Mouse (Mus musculus) mouse trophoblast stem cell (cell line): ENCODE results near the gene Gm12394.
"Not testable (repeated sequence)": the region's sequence is repeated elsewhere in the genome, so short reads cannot be mapped to it uniquely, and the experiment has no call there.

Source experiments
- in situ Hi-C, 2 experiments: fragments of 300-500 bp; cut with MseI, MboI; formaldehyde crosslinking; loops; 2 replicates in 1 of 2; 3 replicates in 1 of 2; pipeline ENCODE4 v1.15.1; 2025

Gene Gm12394

DNA sequence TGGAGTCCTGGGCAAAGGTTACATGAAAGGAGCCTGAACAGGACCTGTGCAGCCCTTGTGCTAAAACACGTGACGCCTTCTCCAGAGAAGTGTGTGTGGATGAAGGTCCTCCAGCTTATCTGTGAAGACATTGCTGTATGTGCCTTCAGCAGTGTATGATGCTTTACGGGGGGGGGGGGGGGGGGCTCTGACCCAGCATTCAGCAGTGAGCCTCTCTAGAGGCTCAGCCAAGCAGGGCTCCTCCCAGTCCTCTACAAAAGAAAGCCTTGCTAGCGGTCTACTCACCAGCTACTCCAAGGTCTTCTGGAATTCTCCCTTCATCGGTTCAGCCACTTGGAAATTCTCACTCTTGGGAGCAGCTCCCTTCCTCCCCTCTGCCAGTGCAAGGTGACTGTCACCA, 6.9 kb upstream of the Gm12394 start:
- in situ Hi-C loops = not testable (repeated sequence)

DNA sequence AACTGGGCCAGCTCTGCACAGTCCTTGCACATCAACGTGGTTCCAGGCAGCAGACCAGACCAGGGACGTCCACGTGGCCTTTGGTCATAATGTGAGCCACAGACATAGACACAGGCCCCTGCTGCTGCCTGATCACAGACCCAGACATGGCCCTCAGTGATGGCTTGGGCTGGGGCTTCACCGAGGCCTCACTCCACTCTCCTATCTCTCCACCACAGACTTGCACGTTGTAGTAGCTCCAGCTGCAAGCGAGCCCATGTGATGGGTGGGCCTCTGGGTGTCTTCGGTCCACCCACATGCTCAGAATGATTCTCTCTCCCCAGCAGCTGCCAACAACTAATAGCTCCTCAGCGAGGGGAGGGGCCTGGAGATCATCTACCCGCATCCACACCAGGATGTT, 3.9 kb upstream of the Gm12394 start:
- in situ Hi-C loops = not testable (repeated sequence)

DNA sequence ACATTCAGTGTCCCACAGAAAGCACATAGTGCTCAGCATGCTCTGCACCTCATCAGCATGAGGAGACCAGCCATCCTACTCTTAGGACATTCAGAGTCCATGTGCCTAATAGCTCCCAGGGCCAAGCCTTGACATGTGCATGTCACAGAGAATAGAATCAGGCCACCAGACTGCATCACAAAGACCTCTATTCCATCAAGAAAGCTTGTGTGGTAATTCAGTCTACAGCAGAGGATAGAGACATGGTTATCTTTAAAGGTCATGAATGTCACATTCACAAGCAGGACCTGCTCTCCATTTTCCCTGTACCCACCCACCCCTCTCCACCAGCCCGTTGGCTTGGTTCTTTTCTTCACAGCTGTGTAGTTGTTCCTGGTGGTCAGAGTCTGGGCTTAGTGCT, 2.8 kb downstream of the Gm12394 start, which contains the start of gene Fam205a1:
TSS of gene Fam205a1 (minus strand) at position 101 of the 400 bp plus-strand sequence.
- in situ Hi-C loops = not testable (repeated sequence)

DNA sequence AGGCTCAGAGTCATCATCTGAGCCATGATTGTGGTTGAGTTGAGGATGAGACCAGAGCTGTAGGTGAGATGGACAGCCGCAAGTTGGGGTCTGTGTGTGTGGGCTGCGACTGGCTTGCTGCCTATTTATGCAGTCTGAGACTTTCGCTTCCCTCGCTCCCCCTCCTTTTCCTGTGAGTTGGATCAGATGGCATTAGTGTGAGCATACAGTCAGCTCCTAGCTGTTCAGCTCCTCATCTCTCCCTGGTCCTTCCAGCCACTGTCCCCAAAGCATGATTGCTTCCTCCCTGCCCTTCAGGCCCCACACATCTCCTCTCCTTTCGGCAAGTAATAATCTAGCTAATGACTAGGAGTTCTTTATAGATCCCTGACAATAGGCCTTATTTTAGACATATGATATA, 82.7 kb downstream of the Gm12394 start, which contains the start of gene Ccl21a:
TSS of gene Ccl21a (minus strand) at position 101 of the 400 bp plus-strand sequence.
- in situ Hi-C loops = not testable (repeated sequence)

DNA sequence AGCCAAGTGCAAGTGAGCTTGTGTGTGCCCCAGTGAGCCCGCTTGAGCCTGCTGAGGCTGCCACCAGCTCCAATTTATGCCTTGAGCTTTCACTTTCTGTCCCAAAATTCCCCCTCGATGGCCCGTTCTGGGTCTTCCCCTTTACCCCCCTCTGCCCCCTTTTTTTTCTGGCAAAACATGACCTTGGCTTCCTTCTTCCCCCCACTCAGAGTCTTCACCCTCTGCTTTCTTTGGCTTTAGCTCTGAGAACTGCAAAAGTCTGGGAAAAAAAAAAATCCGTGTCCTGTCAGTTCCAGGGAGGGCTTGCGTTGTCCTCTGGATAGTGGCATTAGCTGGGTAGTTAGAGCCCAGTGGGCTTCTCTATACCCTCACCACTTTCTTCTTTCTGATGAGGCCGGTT, 100.1 kb downstream of the Gm12394 start, which contains the start of gene Ccl19:
TSS of gene Ccl19 (minus strand) at position 101 of the 400 bp plus-strand sequence.
- in situ Hi-C loops = not testable (repeated sequence)

DNA sequence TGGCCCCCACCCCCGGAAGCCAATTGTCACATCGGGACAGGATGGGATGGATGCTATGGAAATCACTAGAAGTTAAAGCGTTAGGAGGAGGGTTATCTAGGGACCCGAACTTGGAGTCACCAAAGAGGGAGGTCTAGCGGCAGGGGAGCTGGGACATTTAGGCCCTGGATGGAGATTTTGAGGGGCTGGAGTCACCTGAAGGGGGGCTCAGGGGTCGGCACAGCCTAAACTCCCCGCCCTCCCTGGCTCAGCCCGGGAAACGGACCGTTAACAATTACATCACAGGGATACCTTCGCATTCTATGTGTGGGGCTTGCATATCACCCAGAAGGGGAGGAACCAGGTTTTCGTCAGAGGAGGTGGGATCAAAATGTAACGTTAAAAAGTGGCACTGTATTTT, 121.3 kb downstream of the Gm12394 start, which contains the start of gene 4930578G10Rik:
TSS of gene 4930578G10Rik (plus strand) at position 301 of the 400 bp plus-strand sequence.
- in situ Hi-C loops = not testable (repeated sequence)
